Mouse (Mus musculus) embryonic facial prominence, embryonic 12.5 days (tissue): Measurements from ENCODE around the gene Bnipl. TPM values are rescaled to one million over a fixed set of nuclear protein-coding genes. Genes with fewer than 3 reads are reported as not detected.
A peak's percentile ranks its signal among the peaks of the same experiment; 100 is the strongest.

Experiments
- ATAC-seq: fragments of 200-750 bp; cut with Nextera tagmentation; 2 replicates; pipeline ENCODE4 v1.8.0; 2017; ENCODE audit not compliant: insufficient number of reproducible peaks, insufficient read depth, low FRiP score, low TSS enrichment
- H3K27ac ChIP-seq: fragments of 300-500 bp; sonication (generic); 2 replicates; pipeline ENCODE4 v1.5.1; 2016; ENCODE audit warnings: mild to moderate bottlenecking
- H3K27me3 ChIP-seq: fragments of 300-500 bp; sonication (generic); 2 replicates; pipeline ENCODE4 v1.6.1; 2016; ENCODE audit warnings: mild to moderate bottlenecking, moderate library complexity
- H3K36me3 ChIP-seq: fragments of 300-500 bp; sonication (generic); 2 replicates; pipeline ENCODE4 v1.6.1; 2016; ENCODE audit warnings: mild to moderate bottlenecking
- H3K4me1 ChIP-seq: fragments of 300-500 bp; sonication (generic); 2 replicates; pipeline ENCODE4 v1.6.1; 2016
- H3K4me2 ChIP-seq: fragments of 300-500 bp; sonication (generic); replicated peaks from 2 replicates; pipeline ENCODE4 v1.6.1; 2016; ENCODE audit warnings: mild to moderate bottlenecking, moderate library complexity
- H3K4me3 ChIP-seq: fragments of 300-500 bp; sonication (generic); 2 replicates; pipeline ENCODE4 v1.5.1; 2016; ENCODE audit warnings: mild to moderate bottlenecking
- H3K9ac ChIP-seq: fragments of 300-500 bp; sonication (generic); 2 replicates; pipeline ENCODE4 v1.6.1; 2016; ENCODE audit warnings: mild to moderate bottlenecking, moderate library complexity
- H3K9me3 ChIP-seq: fragments of 300-500 bp; sonication (generic); 2 replicates; pipeline ENCODE4 v1.6.1; 2016; ENCODE audit warnings: mild to moderate bottlenecking, moderate library complexity
- WGBS: fragments of 180-500 bp; shearing (Covaris S2); methylation state at CpG from one replicate; pipeline ENCODE4 v1.1.7; 2016; 5-methylcytosine and 5-hydroxymethylcytosine counted together
- polyA plus RNA-seq: library from polyadenylated mRNA; unstranded; fragments of >200 nt; fragmentation: Nextera tagmentation; extraction: Ambion mirVana; gene quantifications from 2 replicates; pipeline ENCODE4 v1.2.1, GENCODE M21; 2016

Gene Bnipl
- polyA plus RNA-seq, 1 experiment from 2014 or later, result 2.5 TPM

DNA sequence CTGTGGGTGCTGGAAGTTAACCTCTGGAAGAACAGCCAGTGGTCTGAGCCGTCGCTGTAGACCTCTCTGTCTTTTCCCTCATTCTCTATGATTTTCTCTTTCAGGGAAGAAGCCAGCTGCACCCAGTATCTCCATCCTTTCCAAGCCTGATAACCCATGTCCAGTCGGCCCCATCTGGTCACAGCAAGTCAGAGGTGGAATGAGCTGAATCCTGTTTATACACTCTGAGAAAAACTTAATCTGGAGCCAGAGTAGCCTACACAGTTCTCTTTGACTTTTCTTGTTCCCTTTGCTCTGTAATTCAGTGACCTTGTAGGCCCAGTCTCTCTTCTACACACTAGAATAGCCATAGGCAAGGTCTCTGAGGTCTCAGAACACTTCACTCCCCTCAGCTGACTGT is 36.5 kb upstream of the Bnipl start:
- peaks cover 12% of the 10 kb centered on the region for H3K4me1 ChIP-seq
- no peak overlapping the region for H3K27ac ChIP-seq
- H3K4me3 ChIP-seq, result no peak overlapping the region
- WGBS, result 91% methylated on average over 3 of the region's 3 CpGs
- H3K27me3 ChIP-seq, result no peaks in the 10 kb centered on the region
- no peak for ATAC-seq
- no peak overlapping the region for H3K9ac ChIP-seq
- peaks cover 47% of the 10 kb centered on the region for H3K36me3 ChIP-seq
- H3K4me2 ChIP-seq, result no peak overlapping the region
- H3K9me3 ChIP-seq, result no peaks in the 10 kb centered on the region

DNA sequence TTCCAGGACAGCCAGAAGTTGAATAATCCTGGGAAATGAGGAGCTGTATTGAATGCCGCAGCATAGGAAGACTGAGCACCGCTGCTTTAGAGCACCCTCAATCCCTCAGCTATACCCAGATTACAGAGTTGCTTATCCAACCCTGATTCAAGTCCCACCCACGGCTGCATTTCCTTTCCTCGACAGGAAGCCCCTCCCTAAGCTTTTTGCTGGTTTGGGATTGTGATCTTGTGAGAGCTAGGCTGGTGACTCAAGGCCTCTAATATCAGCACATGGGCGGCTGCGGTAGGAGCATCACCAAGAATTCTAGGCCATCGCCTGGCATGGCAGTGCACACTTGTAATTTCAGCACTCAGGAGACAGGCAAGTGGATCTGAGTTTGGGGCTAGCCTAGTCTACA is 35.5 kb upstream of the Bnipl start:
- Histone ChIP-seq H3K27ac (no peak overlapping the region), H3K27me3 (no peaks in the 10 kb centered on the region), H3K4me2 (no peak overlapping the region), H3K9ac (no peak overlapping the region), H3K36me3 (peaks cover 37% of the 10 kb centered on the region), H3K4me3 (no peak overlapping the region), H3K4me1 (peaks cover 12% of the 10 kb centered on the region), H3K9me3 (no peaks in the 10 kb centered on the region)
- WGBS, result 82% methylated on average over 7 of the region's 7 CpGs
- ATAC-seq, result no peak

DNA sequence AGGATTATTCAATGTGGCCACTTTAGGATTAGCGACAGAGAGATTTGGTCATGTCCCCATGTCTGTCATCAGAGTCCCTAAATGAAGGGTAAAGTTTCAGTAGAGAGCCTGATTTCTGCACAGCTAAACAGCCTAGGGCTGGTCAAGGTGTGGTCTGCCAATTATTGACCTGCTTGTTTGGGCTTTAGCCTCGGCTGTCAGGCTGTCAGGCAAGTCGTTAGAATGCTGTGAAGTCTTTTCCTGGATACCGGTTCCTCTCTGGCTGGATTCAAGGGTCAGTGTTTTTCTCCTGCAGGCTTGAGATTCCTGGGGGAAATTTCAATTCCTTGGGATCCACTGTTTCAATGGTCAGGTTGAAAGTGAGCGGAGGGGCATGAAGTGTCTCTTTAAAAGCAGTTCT is 35.0 kb upstream of the Bnipl start:
- Histone ChIP-seq H3K4me3 (no peak overlapping the region), H3K36me3 (peaks cover 33% of the 10 kb centered on the region), H3K4me2 (no peak overlapping the region), H3K9ac (no peak overlapping the region), H3K4me1 (peaks cover 12% of the 10 kb centered on the region), H3K27ac (no peak overlapping the region), H3K27me3 (no peaks in the 10 kb centered on the region), H3K9me3 (no peaks in the 10 kb centered on the region)
- no peak for ATAC-seq
- 62% methylated on average over 5 of the region's 5 CpGs for WGBS

DNA sequence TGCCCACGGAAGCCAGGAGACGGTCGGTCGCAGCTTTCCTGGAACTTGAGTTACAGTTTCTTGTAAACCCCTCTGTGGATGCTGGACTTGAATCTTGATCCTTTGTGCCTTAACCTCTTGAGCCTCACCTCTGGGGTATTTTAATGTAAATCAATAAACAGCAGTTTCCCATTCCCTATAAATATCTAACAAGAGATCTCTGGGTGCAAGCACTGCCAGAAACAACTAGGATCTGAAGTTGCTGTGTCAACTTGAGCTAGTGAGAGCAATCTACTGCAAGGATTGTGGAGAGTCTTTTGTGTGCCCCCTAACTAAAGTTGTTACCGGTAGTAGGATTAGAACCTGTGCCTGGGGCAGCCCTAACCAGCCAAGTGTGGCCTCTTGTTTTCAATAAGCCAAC is 34.4 kb upstream of the Bnipl start:
- WGBS, result 93% methylated on average over 5 of the region's 5 CpGs
- Histone ChIP-seq H3K36me3 (peaks cover 27% of the 10 kb centered on the region), H3K27me3 (no peaks in the 10 kb centered on the region), H3K9ac (no peak overlapping the region), H3K27ac (no peak overlapping the region), H3K4me2 (no peak overlapping the region), H3K4me1 (peaks cover 16% of the 10 kb centered on the region), H3K4me3 (no peak overlapping the region), H3K9me3 (no peaks in the 10 kb centered on the region)
- no peak for ATAC-seq

DNA sequence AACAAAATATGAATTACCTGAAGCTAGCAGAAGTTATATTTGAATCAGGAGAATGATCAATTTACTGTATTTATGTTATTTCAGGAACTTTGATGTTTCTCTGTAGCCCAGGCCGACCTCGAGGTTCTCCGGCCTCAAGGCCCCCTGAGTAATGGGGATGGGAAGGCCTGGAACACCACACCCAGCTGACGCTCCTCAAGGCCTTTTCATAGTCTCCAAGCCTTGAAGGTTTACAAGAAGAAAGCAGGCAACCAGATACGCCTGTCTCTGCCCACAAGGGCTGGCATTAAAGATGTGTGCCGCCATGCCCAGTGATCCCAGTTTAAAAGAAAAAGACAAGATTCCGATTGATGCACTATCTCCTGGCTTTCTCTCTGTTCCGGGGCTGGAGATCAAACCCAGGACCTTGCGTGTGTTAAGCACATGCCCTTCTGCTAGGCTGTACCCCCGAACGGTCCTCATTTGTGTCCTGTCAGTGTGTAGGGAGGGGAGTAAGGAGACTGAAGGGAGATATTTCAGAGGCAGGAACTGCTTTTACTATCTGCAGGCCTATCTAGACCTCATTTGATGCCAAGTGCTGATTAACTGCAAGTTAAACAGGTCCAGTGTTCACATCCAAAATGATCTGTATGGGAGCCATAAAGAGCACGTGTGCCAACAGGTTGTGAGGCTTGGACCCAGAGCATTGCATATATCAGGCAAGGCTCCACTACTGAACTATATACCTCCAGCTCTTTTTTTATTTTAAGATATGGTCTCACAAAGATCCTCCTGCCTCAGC is 33.7 kb upstream of the Bnipl start:
- 87% methylated on average over 12 of the region's 12 CpGs for WGBS
- peak overlapping the region; percentile 74 for H3K4me2 ChIP-seq
- H3K27me3 ChIP-seq, result no peaks in the 10 kb centered on the region
- peaks cover 20% of the 10 kb centered on the region for H3K36me3 ChIP-seq
- no peak for ATAC-seq
- H3K4me3 ChIP-seq, result peak overlapping the region; percentile 72
- H3K27ac ChIP-seq, result no peak overlapping the region
- H3K9me3 ChIP-seq, result no peaks in the 10 kb centered on the region
- no peak overlapping the region for H3K9ac ChIP-seq
- peaks cover 17% of the 10 kb centered on the region for H3K4me1 ChIP-seq

DNA sequence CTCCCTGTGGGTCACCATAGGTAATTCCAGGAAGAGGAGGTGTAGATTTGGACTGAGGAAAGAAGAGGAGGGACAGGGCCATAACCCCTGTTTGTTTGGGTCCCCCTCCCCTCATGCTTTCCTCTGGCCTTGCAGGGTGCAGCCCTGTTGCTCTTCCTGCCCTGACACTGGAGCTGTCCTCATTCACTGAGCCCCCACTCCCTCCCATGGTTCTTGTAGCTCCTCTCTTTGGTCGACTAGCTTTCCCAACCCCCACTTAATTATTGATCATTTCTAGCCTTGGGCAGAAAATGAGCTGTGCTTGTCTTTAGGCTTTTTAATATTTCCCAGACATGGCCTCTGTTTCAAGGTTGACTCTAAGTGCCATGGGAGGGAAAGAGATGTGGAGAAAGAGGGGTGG is 33.1 kb upstream of the Bnipl start:
- peak overlapping the region; percentile 74 for H3K4me2 ChIP-seq
- H3K27ac ChIP-seq, result peak overlapping the region; percentile 98
- no peak for ATAC-seq
- H3K4me1 ChIP-seq, result peaks cover 17% of the 10 kb centered on the region
- peak overlapping the region; percentile 85; the same call in 1 of the 2 replicates for H3K9ac ChIP-seq
- no peaks in the 10 kb centered on the region for H3K9me3 ChIP-seq
- H3K27me3 ChIP-seq, result no peaks in the 10 kb centered on the region
- H3K4me3 ChIP-seq, result peak overlapping the region; percentile 72
- H3K36me3 ChIP-seq, result peaks cover 16% of the 10 kb centered on the region
- WGBS, result 7% methylated on average over 1 of the region's 1 CpGs

DNA sequence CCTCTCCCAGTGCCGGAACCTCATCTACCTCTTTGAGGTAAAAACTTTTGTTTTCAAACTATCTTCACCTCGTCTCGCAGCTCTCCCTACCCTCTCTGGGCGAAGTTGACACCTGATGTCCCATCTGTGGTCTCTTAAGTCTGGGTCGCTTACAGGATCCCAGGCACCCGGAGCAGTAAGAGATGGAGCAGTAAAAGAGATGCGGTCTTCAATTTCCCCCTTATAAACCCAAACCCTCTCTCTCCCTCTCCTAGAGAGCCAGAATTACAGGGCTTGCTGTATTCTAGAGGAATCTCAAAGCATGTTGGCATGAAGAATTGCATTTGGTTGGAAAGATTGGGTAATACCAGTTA is 32.6 kb upstream of the Bnipl start:
- H3K27me3 ChIP-seq, result no peaks in the 10 kb centered on the region
- under 1% methylated on average over 7 of the region's 7 CpGs for WGBS
- peak overlapping the region; percentile 98 for H3K27ac ChIP-seq
- peak overlapping the region; percentile 72 for H3K4me3 ChIP-seq
- no peak for ATAC-seq
- peaks cover 17% of the 10 kb centered on the region for H3K4me1 ChIP-seq
- peaks cover 14% of the 10 kb centered on the region for H3K36me3 ChIP-seq
- H3K4me2 ChIP-seq, result peak overlapping the region; percentile 74
- H3K9me3 ChIP-seq, result no peaks in the 10 kb centered on the region
- peak overlapping the region; percentile 85 for H3K9ac ChIP-seq

DNA sequence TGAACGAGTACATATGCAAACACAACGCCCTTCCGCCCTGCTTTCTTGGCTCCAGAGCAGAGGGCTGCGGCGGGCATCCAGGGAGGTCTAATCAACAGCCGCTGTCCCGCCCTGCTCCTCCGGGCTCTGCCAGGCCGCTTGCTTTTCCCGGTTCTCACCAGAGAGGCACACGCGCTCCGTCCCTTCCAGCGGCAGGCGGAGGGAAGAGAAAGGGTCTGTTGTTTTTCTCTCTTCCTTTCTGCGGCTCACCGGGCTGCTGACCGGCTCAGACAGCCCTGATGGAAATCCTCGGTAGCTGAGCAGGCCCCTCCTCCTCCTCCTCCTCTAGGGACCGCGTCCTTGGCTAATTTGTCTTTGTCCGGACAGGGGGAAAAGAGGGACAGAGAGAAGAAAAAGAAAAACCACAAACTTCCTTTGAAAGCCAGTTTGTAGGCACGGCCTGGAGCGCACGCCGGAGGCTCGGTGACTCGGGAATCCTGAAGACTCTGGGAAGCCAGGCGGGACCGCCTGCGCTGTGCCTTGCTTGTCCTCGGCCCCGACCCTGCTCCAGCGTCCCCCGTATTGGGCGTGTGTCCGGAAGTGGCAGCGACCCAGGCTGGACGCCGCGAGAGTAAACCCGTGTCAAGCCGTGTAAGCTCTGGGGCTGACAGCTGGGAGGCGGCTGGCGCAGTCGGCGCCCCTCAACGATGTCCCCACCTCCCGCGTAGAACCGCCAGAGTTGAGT is 32.0 kb upstream of the Bnipl start:
- Histone ChIP-seq H3K36me3 (peaks cover 8% of the 10 kb centered on the region), H3K4me2 (peak overlapping the region; percentile 74), H3K9ac (peak overlapping the region; percentile 85), H3K9me3 (no peaks in the 10 kb centered on the region), H3K27ac (peak overlapping the region; percentile 98), H3K4me1 (peaks cover 17% of the 10 kb centered on the region), H3K4me3 (peak overlapping the region; percentile 72), H3K27me3 (no peaks in the 10 kb centered on the region)
- WGBS, result under 1% methylated on average over 48 of the region's 51 CpGs
- ATAC-seq, result peak; percentile 61

DNA sequence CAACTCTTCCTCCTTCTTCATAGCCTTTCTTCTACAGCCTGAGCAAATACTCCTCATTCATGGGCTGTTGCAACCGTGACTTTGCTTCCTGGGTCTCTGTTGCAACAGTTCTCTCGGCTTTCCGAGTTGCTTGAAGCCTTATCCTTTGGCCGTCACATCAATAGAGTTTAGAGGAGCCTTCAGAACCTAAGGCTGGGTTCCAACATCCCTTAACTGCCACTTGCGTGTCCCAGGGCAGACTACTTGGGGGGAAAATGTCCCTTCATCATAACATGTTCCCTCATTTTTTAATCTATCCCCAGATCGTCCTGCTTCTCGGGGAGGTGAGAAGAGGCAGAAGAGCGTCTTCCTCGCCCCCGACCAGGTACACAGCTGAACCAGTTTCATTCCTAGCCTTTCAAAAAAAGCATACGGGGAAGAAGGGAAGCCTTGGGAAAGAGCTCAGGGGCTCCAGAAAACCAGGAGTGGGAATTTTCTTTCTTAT is 31.4 kb upstream of the Bnipl start:
- no peaks in the 10 kb centered on the region for H3K9me3 ChIP-seq
- peak overlapping the region; percentile 72 for H3K4me3 ChIP-seq
- WGBS, result under 1% methylated on average over 11 of the region's 11 CpGs
- ATAC-seq, result no peak
- peaks cover 17% of the 10 kb centered on the region for H3K4me1 ChIP-seq
- H3K27me3 ChIP-seq, result no peaks in the 10 kb centered on the region
- peak overlapping the region; percentile 98 for H3K27ac ChIP-seq
- H3K4me2 ChIP-seq, result peak overlapping the region; percentile 74
- peaks cover 2% of the 10 kb centered on the region; the same call in 1 of the 2 replicates for H3K36me3 ChIP-seq
- peak overlapping the region; percentile 85 for H3K9ac ChIP-seq

DNA sequence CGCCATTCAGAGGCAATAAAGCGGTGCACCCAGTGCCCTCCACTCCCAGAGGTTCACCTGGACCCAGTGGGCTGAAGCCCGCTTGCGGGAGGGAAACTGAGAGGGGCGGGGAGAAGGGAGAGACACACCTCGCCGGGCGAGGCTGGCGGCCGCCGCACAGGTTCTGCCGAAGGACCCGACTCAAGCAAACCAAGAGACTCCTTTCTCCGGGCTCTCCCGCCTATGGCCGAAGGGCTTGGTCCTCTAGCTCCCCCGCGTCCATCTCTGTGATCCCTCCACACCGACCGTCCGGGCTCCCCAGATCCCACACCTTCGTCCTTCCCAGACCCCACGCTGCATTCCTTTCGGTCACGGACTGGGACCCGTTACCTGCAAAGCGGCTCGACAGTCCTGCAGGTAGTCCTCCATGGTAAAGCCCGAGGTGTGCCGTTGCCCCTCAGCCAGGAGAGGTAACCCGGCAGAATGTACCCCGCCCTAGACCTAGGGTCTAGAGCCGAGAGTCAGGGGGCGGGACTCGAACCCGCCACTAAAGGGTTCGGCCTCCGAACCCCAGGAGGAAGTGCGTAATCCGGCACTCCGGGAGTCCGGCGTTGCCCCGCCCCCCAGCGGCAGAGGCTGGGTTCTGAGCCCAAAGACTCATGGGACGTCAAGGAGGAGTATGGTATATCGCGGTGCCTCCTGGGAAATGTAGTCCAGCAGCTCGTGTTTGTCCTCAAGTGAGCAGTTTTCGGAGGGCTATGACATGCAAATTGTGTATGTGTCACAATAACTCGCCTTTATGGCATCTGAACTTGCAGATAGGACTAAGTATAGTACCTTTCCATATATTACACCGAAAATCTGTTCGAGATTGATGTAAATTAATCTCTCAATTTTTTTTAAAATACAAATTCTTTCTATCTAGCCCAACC is 30.5 kb upstream of the Bnipl start, which contains the start of the genes Mindy1 and Prune1:
TSS of gene Mindy1 (plus strand) at position 130 of the 911 bp plus-strand sequence.
TSS of gene Prune1 (minus strand) at position 861 of the 911 bp plus-strand sequence.
- under 1% methylated on average over 53 of the region's 53 CpGs for WGBS
- peaks cover 17% of the 10 kb centered on the region for H3K4me1 ChIP-seq
- no peaks in the 10 kb centered on the region for H3K36me3 ChIP-seq
- no peaks in the 10 kb centered on the region for H3K27me3 ChIP-seq
- peak within 1 kb of the TSS; percentile 85 for H3K9ac ChIP-seq
- peak within 1 kb of the TSS; percentile 72 for H3K4me3 ChIP-seq
- ATAC-seq, result peak; percentile 86
- H3K4me2 ChIP-seq, result peak within 1 kb of the TSS; percentile 74
- H3K9me3 ChIP-seq, result no peaks in the 10 kb centered on the region
- peak within 1 kb of the TSS; percentile 98 for H3K27ac ChIP-seq

DNA sequence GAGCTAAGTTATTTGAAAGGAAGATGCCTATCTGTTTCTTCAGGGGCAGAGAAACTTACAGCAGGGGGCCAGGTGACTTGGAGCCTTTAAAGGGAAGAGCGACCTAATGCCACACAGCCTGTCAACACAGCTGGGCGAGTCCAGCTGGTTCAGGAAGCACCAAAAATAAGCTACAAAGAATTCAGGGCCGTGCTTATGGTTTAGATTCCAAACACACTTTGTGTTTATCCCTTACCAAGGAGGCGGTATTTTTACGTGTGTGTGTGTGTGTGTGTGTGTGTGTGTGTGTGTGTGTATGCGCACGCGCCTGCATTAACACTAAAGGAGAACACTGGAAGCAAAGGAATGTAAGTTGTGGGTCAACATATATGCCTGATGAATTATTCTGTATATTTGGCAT is 29.8 kb upstream of the Bnipl start:
- ATAC-seq, result no peak
- Histone ChIP-seq H3K36me3 (no peaks in the 10 kb centered on the region), H3K9ac (peak overlapping the region; percentile 82), H3K9me3 (no peaks in the 10 kb centered on the region), H3K4me3 (peak overlapping the region; percentile 72), H3K4me2 (peak overlapping the region; percentile 74), H3K27me3 (no peaks in the 10 kb centered on the region), H3K4me1 (peaks cover 17% of the 10 kb centered on the region), H3K27ac (peak overlapping the region; percentile 84)
- 18% methylated on average over 8 of the region's 8 CpGs for WGBS
